Mouse (Mus musculus) lung, postnatal 10 days (tissue): ENCODE measurements around the gene Mcmbp.
A peak's percentile ranks its signal among the peaks of the same experiment; 100 is the strongest.
"Not testable (repeated sequence)": the region's sequence is repeated elsewhere in the genome, so short reads cannot be mapped to it uniquely, and the experiment has no call there.

Experiments used
- DNase-seq: peaks from one replicate; pipeline ENCODE4 v3.0.0; 2021

Mcmbp gene

DNA sequence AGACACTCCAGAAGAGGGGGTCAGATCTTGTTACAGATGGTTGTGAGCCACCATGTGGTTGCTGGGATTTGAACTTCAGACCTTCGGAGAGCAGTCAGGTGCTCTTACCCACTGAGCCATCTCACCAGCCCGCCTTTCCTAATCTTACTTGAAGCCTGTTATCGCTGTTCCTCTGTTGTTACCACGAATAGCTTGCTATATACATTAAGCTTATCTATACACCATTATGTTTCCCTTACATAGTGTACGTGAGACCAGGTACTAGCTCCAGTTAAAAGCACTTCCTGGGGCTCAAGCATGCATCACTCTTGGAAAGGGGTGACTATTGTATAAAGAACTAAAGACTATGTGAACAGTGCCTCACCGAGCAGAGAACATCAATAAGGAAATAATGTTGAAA is 40.3 kb downstream of the Mcmbp start:
- DNase-seq, result not testable (repeated sequence)

GRCm38 (mm10) chr7:128694848-128695247 is 45.4 kb downstream of the Mcmbp start:
- DNase-seq, result no peak

DNA sequence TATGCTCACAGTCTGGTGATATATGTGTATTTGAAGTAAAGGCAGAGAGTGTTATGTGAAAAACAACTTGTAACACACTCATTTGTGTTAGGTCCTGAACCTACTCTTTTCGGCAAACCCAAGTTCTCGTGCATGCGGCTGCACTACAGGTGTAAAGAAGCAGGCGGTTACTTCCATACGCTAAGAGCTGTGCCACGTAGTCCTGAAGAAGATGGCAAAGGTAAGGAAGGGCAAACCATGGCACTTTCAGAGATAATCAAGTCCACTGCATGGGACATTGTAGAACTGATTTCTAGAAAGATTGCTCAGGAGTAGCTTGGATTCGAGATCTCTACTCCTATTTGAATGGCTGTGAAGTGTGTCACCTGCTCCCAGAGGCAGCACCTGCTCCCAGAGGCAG is 48.1 kb downstream of the Mcmbp start:
- no peak for DNase-seq

- no peak for DNase-seq
Measured at GRCm38 (mm10) chr7:128690796-128691195, 49.5 kb downstream of the Mcmbp start.

- peak; percentile 91 for DNase-seq
Measured at GRCm38 (mm10) chr7:128690070-128690469, 50.2 kb downstream of the Mcmbp start.

DNA sequence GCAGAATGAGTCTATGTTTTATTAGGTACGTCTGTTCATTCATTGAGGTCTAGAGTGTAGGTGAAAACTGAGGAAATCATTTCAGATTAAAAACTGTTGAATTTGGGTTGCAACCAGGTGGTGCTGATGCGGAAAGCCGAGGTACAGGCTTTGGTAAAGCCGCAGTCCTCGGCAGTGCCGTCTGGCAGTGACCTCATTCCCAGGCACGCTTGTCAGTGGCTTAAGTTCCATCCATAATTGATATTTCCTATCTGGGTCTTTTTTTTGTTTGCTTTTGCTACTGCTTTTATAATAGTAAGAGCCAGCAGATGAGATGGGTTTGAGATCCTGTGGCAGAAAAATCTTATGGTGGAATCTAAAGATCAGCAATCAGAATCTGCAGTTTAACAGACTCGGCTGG is 50.9 kb downstream of the Mcmbp start:
- no peak for DNase-seq

GRCm38 (mm10) chr7:128687821-128688564 is 52.3 kb downstream of the Mcmbp start:
- peak; percentile 71 for DNase-seq

GRCm38 (mm10) chr7:128678546-128678945 is 61.7 kb downstream of the Mcmbp start:
- DNase-seq, result no peak

DNA sequence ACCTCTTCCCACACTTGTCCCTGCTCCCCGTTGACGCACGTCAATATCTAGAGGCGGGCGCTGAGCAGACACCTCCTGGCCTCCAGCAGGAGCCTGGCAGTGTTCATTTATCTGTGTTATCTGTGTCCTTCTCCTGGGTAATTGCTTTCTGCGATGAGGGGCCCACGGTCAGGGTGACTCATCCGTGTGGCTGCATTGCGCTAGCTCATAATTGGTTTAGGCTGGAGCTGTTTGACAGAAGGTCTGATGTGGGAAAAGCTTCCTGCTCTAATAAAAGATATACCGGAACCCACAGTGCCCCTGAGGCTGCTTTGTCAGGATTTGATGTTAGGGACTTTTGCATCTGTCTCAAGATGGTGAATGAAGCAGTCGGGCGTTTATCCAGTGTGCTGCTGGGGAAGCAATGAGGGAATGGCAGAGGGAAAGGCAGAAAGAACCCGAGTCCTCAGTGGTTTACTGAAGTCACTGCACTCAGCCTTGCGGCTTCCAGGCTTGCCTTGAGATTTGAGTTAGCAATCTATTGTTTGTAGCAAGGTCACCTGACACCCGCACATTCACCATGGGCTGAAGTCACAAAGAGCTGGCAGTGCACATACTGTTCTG is 67.8 kb downstream of the Mcmbp start:
- DNase-seq, result no peak

GRCm38 (mm10) chr7:128671952-128672351 is 68.3 kb downstream of the Mcmbp start:
- no peak for DNase-seq

DNA sequence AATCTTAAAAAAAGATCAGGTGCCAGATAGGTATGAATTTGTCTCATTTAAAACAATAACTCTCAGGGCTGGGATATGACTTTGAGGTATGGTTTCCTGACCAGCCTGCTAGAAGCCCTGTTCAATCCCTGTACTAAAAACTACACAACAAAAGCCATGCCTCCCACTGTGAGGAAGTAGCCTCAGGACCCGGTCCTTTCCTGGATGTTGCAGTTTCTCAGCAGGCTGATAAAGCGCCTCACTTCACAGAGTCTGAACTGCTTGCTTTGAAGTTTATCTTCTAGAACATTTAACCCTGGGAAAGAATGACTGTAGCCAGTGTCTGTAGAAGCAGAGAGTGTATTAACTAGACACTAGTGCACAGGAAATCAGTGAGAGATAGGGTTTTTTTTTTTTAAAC is 71.5 kb downstream of the Mcmbp start:
- no peak for DNase-seq

- no peak for DNase-seq
Measured at GRCm38 (mm10) chr7:128667788-128668187, 72.5 kb downstream of the Mcmbp start.

DNA sequence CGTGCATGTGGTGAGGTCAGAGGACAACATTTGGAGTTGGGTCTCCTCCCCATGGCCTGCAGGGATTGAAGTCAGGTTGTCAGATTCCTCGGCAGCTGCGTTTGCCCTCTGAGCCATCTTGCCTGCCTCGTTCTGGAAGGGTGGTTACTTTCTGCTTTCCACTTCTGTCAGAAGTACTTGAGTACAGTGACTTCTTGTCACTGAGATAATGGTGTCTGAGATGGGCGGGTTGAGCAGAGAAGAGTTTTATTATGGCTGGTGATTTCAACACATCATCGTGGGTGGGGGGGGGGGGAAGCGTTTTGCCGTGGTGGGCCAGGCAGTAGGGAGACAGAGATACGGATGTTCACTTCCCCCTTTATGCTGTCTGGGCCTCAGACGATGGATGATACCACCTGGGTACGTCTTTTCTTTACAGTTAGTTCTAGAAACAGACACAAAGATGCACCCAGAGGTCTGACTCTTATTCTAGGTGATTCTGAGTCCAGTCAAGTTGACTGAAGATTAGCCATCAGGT is 75.4 kb downstream of the Mcmbp start:
- DNase-seq, result no peak

- no peak for DNase-seq
Measured at GRCm38 (mm10) chr7:128663906-128664305, 76.4 kb downstream of the Mcmbp start.

- DNase-seq, result no peak
Measured at GRCm38 (mm10) chr7:128656970-128657369, 83.3 kb downstream of the Mcmbp start.
